Mouse (Mus musculus) monocyte, adult 2 months (primary cell): ENCODE measurements around the gene Gm28043.
"Not testable (repeated sequence)": the region's sequence is repeated elsewhere in the genome, so short reads cannot be mapped to it uniquely, and the experiment has no call there.

Experiments
- DNase-seq, 2 experiments: peaks; one replicate each; pipeline ENCODE4 v3.0.0; 2022; ENCODE audit warnings: low spot score in 2 of 2, low read depth in 1 of 2

Gm28043 gene

GRCm38 (mm10) chr17:29710562-29711044 is 95.9 kb downstream of the Gm28043 start:
- no peak for DNase-seq

DNA sequence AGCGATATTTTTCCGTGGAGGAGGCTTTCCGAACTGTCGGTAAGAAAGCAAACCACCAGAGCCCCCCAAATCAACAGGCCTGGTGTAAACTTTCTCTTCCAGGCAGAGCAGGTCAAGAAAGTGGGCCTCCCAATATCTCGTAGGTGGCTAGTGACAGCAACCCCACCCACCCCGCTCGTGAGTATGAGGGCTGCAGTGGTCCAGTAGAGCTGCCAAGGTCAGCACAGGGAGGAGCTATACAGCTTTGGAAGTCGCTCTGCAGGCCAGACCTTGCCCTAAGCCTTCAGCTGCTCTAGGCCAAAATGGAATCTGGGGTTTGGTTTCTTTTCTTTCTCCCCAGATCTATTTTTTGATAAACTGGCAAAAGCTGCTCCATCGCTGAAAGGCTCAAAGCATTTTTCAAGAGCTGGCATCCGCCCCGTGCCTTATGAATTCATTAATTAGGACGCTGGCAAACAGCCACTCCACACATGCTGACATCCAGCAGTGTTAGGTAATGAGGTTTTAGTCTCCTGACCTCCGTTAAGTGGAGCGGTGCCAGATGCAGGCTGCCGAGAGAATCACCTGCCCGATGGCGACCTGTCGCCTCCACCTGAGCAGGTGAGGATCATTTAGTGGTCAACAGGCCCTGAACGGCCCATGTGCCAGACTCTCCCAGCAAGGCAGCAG is 96.5 kb downstream of the Gm28043 start:
- no peak for DNase-seq

DNA sequence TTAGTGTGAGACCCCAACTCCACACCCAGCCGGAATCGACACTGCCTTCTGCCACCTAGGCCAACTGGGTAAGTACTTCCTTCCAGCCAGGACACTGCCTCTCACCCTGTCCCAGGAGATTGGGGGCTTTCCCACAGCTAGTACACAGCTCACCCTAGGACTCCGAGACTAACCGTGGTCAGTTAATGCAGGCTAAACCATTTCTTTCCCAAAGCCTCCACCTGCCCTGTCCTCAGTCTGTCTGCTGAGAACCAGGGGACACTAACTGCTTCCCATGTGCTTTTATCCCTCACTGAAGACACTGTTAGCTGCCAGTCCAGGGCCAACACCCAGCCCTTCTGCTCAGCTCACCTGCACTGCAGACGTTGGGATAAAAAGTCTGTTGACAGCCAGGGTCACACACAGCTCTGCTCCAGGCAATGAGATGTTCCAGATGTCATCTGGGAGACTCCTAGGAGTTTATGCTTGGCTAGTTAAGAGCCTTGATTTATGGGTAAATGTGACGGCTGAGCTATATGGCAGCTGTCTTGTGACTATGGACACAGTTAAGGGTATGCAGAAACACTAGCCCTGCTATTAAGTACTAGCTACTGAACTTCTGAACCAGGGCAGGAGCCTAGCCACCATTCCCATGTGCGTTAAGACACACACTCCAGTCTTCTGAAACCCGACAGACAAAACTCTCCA is 97.2 kb downstream of the Gm28043 start:
- no peak for DNase-seq

DNA sequence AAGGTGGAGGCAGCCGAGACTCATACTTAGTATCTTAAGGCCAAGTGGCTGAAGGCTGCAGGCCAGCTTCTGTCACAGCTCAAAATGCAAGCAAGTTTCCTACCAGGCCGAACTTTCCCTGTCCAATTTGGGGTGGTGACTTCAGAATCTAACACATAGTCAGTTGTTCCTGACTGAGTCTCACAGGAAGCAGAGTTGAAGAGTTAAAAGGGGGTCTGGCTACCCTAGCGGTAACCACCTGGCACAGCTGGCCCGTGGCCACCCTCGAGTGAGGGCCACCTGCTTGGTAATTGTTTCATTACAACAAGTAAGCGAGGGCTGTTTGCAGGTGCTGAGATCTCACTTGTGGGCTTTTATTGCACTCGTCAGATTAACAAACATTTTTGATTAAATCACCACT is 97.9 kb downstream of the Gm28043 start:
- no peak for DNase-seq

DNA sequence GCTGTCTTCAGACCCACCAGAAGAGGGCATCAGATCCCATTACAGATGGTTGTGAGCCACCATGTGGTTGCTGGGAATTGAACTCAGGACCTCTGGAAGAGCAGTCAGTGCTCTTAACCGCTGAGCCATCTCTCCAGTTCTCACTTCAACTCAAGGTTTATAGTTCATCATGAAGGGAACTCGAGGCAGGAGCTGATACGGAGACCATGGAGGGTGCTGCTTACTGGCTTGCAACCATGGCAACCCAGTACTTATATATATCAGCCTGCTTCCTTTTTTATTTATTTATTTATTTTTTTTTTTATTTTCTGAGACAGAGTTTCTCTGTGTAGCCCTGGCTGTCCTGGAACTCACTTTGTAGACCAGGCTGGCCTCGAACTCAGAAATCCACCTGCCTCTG is 99.1 kb downstream of the Gm28043 start:
- not testable (repeated sequence) for DNase-seq

- DNase-seq, result peak; percentile 89 to 93
Measured at GRCm38 (mm10) chr17:29716732-29717445, 102.2 kb downstream of the Gm28043 start, which contains the start of gene Ccdc167. Gene Ccdc167 (minus strand): TSS chr17:29717044.

- DNase-seq, result no peak
Measured at GRCm38 (mm10) chr17:29718660-29719059, 104.0 kb downstream of the Gm28043 start.

- DNase-seq, result no peak
Measured at GRCm38 (mm10) chr17:29719628-29720575, 105.2 kb downstream of the Gm28043 start.

DNA sequence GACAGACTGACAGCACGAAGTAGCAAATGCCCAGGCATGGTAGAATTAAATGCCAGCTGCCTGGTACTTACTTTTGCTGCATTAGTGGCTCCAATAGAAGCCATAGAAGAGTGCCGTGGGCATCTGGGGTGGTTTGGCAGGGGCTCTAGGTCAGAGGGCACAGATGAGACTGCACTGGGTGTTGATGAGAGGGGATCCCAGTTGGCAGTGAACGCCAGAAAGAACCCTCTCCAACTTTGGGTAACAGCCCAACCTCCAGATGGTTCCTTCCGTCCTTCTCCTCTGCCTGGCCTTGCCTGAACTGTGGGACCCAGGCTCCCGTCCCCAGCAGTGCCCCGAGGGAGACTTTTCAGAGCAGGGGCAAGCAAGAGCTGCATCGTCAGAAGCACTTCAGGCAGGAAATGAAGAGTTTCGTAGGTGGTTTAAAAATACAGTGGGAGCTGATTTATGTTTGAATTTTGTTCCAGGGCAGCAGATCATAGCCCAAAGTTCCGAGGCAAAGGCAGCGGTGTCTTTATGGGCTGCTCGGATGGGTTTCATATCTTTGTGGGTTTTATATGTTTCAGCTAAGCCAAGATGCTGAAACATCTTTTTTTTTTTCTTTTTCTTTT is 106.2 kb downstream of the Gm28043 start:
- no peak for DNase-seq

- no peak for DNase-seq
Measured at GRCm38 (mm10) chr17:29724610-29725009, 109.9 kb downstream of the Gm28043 start.

DNA sequence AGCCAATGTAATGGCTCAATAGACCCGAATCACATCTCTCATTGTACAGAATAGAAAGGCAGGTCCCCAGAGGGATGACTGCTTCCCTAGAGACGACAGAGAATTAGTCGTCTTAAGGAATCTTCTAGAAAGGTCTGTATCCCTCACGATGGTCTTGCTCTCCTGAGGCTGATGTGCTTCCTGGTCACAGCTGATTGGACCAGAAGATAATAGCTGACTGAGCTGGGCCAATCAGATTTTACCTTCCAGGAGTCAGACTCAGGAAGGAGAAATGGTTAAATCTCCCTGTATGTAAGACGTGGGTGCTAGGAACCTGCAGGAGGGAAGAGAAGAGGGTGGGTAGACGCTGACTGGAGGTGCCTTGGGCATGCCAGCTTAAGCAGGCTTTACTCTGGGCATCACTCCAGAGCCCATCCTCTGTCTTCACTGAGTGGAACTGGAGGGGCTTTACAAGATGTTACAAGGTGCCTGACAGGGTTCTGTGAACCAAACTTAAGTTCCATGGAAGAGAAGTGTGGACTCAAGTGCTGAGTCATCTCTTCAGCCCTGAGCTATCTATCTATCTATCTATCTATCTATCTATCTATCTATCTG is 110.4 kb downstream of the Gm28043 start:
- no peak for DNase-seq

- no peak for DNase-seq
Measured at GRCm38 (mm10) chr17:29728082-29728481, 113.4 kb downstream of the Gm28043 start.

- DNase-seq, result no peak
Measured at GRCm38 (mm10) chr17:29730510-29731265, 116.0 kb downstream of the Gm28043 start.

- DNase-seq, result no peak
Measured at GRCm38 (mm10) chr17:29731266-29731952, 116.7 kb downstream of the Gm28043 start.

- no peak for DNase-seq
Measured at GRCm38 (mm10) chr17:29731953-29732325, 117.3 kb downstream of the Gm28043 start.

DNA sequence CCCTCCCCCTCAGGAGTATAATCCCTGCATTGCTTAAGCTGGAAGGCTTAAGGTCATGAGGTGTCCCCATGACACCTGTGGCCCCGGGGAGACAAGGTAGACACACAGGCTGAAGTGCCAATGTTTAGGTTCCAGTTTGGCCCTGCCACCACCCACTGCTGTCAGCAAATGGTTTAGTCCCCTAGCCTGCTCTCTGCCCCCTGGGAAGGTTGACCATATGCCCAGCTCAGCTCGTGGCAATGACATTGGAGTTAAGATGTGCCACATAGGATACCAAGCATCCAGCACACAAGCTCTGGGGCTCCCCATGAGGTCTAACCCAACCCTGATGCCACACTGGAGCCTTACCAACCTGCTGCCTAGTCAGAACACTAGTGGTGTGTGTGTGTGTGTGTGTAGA is 117.8 kb downstream of the Gm28043 start:
- no peak for DNase-seq

DNA sequence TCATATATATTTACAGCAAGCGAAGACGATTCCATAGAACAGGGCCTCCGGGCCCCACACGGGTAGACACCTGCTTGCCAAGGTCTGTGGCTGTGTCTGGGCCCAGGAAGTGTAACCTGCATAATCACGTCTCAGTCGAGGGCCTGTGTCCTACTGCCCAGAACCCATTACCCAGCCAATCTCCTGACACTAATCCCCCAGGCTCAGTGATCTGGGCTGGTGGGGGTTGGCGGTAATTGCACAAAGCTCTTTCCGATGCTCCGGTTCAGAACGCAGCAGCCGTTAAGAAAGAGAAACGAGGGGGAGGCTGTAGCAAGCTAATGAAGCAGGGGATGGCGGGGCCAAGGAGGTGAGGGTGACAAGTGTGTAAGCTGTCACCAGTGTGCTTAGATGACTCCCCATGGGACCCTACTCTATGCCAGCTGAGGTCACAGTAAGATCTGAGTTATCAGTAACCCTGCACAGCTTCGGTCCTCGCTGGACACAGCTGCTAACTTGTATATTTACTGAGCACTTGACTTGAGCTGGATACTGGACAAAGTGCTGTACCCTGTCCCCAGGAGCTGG is 121.9 kb downstream of the Gm28043 start:
- no peak for DNase-seq
